Mouse (Mus musculus) bone marrow macrophage, adult 2 months (primary cell): ENCODE data around the gene Vwf.

ENCODE experiments used
- CTCF ChIP-seq: IDR thresholded peaks from 2 replicates; pipeline ENCODE4 v1.5.1; 2012; ENCODE audit warnings: low read depth, mild to moderate bottlenecking, low read length, moderate library complexity
- POLR2A ChIP-seq: IDR thresholded peaks from 2 replicates; pipeline ENCODE4 v1.6.1; 2012; ENCODE audit warnings: mild to moderate bottlenecking, low read depth, low read length, borderline replicate concordance

DNA sequence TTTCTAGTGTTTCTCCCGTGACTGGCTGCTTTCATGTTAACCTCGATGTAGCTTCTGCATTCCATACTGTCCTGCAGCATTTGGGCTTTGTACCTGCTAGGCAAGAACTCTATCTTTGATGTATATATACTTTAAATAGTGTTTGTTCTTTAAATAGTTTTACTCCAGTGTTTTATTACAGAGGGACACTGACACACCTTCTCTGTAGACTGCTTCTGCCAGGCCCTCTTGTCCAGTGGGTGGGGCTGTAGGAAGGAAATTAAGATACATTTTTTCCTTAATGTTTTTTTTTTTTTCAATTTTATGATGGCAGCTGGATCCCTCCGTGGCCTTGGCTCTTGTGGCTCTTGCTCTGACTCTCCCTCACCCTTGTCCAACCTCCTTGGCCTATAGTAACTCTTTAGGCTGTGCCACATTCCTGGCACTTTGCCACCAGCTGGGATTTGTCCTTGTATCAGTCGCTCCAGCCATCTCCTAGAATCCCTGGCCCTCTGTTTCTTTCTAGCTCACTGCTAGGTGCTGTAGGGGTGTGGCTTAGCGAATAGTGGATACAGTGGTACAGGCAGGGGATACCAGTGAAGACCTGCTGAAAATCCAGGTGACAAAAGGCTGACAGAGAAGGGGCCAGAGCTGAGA is 24.9 kb upstream of the Vwf start:
- TF ChIP-seq CTCF, result no peak
- TF ChIP-seq POLR2A, result no peak
